Mouse (Mus musculus): ENCODE measurements around the gene Bmper.

The Bmper gene

DNA sequence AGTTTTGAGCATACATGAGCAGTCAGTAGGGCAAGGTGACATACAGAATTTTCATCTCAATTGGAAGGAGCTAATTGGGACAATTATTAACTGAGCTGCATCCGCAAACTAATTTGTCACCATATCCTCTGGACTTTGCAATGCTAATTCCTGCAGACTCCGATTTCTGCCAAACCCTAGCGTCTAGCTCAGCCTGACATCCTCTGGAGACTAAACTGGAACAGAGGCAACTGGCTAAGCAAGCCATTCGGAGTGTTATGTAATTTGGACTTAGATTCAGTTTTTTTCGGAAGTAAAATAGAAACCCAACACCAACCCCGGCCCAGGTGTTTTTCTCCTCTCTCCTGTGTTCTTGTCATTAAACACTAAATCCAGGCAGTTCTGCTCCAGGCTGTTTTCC lies 213.9 kb downstream of the Bmper start:
- no peak for DNase-seq (ENCODE audit: low spot score)

DNA sequence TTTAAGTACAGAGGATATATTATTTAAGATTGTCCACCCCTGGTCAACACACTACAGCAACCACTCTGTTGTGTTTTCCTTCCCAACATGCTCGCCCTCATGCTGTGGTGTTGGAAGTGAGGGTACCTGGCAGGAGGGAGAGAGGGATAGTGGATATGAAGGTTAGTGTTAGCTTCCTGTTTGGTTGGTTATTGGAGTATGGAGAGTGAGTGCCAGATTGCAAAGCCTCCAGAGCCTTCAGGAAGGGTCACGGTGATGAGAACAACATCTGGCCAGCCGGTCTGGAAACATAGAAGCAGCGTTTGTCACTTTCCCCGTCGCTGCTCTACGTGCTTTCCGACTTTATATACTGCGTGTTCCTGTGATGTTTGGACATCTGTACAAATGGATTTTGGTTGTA lies 215.8 kb downstream of the Bmper start:
- DNase-seq (ENCODE audit: low spot score), result no peak

- no peak for DNase-seq (ENCODE audit: low spot score)
Measured at GRCm38 (mm10) chr9:23442168-23442567, 219.3 kb downstream of the Bmper start.

DNA sequence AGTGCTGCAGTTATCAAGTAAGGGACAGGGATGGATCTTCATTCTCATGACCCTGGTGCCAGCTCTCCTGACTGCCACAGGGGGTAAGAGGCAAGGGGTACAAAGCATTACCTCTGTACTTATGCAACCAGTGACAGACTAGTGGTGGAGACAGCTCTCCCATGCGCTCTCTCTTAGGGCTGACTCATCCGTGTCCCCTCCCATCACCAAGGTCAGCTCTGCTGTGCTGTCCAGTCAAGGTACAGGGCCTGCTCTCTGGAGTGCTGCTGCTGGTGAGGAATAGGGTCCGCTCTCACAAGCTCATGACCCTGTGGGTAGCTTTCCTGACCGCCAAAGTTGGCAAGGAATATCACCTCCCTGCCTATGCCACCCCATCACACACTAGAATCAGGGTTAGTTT lies 222.1 kb downstream of the Bmper start:
- no peak for DNase-seq (ENCODE audit: low spot score)

- DNase-seq (ENCODE audit: low spot score), result no peak
Measured at GRCm38 (mm10) chr9:23447271-23447961, 224.5 kb downstream of the Bmper start.

DNA sequence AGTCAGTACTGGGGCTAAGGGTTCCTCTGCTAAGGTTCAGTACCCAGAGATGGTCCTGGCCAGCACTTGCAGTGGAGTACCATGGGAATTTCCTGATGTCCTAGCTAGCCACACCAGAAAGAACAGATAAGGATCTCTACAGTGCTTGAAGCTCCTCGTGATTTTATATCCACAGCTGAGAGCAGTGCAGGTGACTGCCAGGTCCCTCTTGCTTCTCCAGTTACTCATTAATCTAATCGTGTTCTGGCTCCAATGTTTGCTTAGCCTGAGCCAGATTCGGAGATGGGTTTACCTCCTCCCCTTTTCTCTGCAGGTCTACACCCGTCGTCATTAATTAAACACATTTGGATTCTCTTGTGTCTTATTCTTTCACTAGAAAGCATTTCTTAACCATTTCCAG lies 230.4 kb downstream of the Bmper start:
- no peak for DNase-seq (ENCODE audit: low spot score)

GRCm38 (mm10) chr9:23457186-23457585 lies 234.3 kb downstream of the Bmper start:
- DNase-seq (ENCODE audit: low spot score), result no peak

- no peak for DNase-seq (ENCODE audit: low spot score)
Measured at GRCm38 (mm10) chr9:23460721-23461120, 237.8 kb downstream of the Bmper start.

DNA sequence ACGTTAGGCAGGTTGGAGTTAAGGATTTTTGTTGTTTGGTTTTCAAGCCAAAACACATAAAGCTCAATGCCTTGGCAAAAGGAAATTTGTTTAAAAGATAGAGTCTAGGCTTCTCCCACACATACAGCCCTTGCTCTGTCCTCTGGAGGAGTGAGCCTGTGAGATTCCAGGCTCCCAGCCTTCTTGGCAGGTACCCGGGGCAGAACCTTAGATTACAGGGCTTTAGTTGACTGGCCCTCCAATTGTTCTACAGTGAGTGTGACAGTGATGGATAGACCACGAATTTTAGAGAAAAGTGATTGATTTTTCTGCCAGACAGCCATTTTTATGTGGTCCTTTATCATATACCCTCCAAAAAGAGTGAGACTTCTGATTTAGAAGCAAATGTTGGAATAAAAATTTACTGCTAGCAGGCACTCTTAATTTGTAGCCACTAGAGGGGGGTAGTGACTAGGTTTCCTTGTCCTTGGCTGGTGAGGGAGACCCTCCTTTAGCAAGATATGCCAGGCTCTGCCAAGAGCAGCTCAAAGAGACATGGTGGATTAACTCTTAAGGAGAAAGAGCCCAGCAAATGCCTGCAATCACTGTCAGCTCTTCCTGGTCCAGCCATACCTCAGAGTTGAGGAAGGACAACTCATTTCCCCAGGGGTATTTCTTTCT lies 240.2 kb downstream of the Bmper start:
- DNase-seq (ENCODE audit: low spot score), result no peak

DNA sequence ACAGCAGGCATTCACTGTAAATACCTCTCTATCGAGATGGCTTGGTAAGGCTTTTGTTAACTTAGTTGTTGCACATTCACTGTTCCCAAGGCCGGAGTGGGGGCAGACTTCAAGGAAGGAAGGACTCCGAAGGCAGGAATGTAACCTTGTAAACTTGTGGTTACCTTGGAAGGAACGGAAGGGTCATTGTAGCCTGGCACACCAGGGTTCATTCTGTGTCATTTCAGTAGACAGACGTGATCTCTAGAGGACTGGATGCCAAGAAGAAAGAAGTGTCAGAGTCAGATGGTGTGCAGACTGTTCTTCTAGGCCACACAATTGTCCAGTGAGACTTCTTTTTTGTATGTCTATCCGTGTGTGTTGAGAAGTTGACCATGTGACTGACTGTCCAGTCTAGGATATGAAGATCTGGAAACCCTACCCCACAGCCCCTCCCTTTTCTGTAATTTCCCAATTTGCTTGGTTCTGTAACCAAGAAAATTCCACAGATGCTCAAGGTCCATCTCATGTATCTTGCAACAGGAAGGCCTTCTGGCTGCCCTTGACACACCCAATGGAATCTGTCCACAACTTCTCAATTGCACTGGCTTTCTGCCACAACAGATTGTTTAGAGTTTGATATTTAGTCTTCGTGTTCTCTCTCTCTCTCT lies 242.2 kb downstream of the Bmper start:
- DNase-seq (ENCODE audit: low spot score), result no peak

DNA sequence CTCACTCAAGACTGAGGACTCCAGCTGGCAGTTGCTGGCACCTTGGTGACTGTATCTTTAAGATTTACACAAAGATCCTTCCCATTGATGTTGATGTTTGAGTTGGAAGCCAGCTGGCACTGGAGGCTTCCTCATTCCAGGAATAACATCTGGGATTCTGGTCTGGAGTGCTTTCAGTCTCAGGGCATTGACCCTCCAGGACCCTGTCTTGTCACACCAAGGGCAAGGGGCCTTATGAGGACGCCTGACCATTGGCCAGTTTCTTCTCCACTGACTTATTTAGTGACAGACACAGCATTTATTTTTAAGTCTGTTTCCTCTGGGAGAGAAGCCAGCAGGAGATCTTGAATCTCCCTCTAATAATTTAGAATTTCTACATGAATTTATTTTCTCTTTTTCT lies 247.0 kb downstream of the Bmper start:
- DNase-seq (ENCODE audit: low spot score), result no peak

- DNase-seq (ENCODE audit: low spot score), result no peak
Measured at GRCm38 (mm10) chr9:23485851-23486250, 263.0 kb downstream of the Bmper start.

GRCm38 (mm10) chr9:23486725-23487378 lies 264.0 kb downstream of the Bmper start:
- no peak for DNase-seq (ENCODE audit: low spot score)

DNA sequence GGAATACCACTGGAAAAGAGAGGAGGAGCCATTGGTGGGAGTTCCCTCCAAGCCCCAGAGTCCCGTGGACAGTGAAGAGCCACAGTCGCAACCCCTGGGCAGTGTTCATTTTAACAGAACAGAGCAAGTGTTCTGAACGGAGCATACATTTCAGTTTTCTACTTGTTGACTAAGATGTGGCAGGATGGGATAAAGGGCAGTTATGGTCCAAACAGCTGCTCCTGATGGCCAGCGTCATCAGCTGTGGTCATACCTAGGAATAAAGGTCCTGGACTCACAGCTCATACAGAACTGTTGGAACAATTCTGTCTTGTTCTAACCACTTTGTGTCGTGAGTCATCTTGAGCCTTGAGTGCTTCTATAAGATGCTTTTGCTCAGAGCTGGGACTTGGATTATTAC lies 265.4 kb downstream of the Bmper start:
- no peak for DNase-seq (ENCODE audit: low spot score)

DNA sequence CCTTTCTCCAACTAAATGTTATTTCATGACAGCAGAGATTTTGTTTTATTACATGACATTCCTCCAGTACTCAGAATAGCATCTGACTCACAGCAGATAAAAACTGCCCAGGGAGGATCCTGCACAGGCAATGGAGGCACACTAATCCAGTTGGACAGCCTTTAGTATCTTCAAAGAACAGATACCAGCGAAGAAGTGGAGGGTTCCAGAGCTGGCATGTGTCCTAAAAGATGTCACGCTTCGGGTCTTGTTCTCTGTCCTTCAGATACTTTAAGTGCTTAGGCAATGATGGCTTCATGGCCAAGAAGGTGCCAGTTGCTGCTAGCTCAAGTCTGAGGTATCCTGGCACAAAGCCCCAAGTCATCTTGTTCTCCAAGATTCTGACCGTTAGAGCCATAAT lies 272.5 kb downstream of the Bmper start:
- no peak for DNase-seq (ENCODE audit: low spot score)

DNA sequence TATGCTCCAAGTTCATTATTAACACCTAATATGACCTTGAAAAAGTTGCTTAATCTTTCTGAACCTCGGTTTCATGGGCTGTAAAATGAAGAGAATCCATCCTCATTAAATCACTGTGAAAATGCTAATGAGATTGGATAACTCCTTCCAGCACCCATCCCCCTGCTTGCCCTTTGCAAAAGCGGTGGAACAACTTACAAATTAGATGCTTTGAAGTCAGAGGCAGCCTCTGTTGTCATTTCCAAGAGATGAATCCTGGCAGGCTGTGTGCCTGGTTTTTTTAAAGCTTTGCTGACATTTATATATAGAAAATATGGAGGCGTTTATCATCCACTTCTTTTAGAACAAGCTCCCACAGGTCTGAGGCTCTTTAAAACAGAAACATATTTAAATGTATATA lies 274.8 kb downstream of the Bmper start:
- no peak for DNase-seq (ENCODE audit: low spot score)

- no peak for DNase-seq (ENCODE audit: low spot score)
Measured at GRCm38 (mm10) chr9:23533870-23534269, 311.0 kb downstream of the Bmper start.
